Mouse (Mus musculus) neural tube, embryonic 13.5 days (tissue): Measurements from ENCODE around the gene Efcab11. TPM values are rescaled to one million over a fixed set of nuclear protein-coding genes. Genes with fewer than 3 reads are reported as not detected.

ENCODE experiments used
- ATAC-seq: fragments of 200-750 bp; cut with Nextera tagmentation; 2 replicates; pipeline ENCODE4 v1.8.0; 2017; ENCODE audit warnings: low read depth, mild to moderate bottlenecking, moderate TSS enrichment, moderate library complexity
- H3K27ac ChIP-seq: fragments of 300-500 bp; sonication (generic); replicated peaks from 2 replicates; pipeline ENCODE4 v1.5.1; 2015; ENCODE audit warnings: moderate library complexity, mild to moderate bottlenecking, inconsistent platforms
- H3K27me3 ChIP-seq: fragments of 300-500 bp; sonication (generic); 2 replicates; pipeline ENCODE4 v1.6.1; 2015; ENCODE audit warnings: mild to moderate bottlenecking, inconsistent platforms
- H3K36me3 ChIP-seq: fragments of 300-500 bp; sonication (generic); 2 replicates; pipeline ENCODE4 v1.6.1; 2015; ENCODE audit warnings: mild to moderate bottlenecking, inconsistent platforms
- H3K4me1 ChIP-seq: fragments of 300-500 bp; sonication (generic); replicated peaks from 2 replicates; pipeline ENCODE4 v1.6.1; 2015; ENCODE audit warnings: inconsistent platforms
- H3K4me2 ChIP-seq: fragments of 300-500 bp; sonication (generic); 2 replicates; pipeline ENCODE4 v1.6.1; 2015; ENCODE audit warnings: inconsistent platforms, mild to moderate bottlenecking, moderate library complexity
- H3K4me3 ChIP-seq: fragments of 300-500 bp; sonication (generic); 2 replicates; pipeline ENCODE4 v1.5.1; 2015; ENCODE audit warnings: mild to moderate bottlenecking, inconsistent platforms
- H3K9ac ChIP-seq: fragments of 300-500 bp; sonication (generic); 2 replicates; pipeline ENCODE4 v1.6.1; 2015; ENCODE audit warnings: moderate library complexity, mild to moderate bottlenecking, inconsistent platforms
- H3K9me3 ChIP-seq: fragments of 300-500 bp; sonication (generic); 2 replicates; pipeline ENCODE4 v1.6.1; 2016; ENCODE audit warnings: inconsistent platforms
- WGBS: fragments of 180-500 bp; shearing (Covaris S2); methylation state at CpG from one replicate; pipeline ENCODE4 v1.1.7; 2015; 5-methylcytosine and 5-hydroxymethylcytosine counted together
- polyA plus RNA-seq: library from polyadenylated mRNA; unstranded; fragments of >200 nt; fragmentation: Nextera tagmentation; extraction: Ambion mirVana; gene quantifications from 2 replicates; pipeline ENCODE4 v1.2.1, GENCODE M21; 2015

Gene Efcab11
- polyA plus RNA-seq, 1 experiment from 2014 or later, result 4.2 TPM

DNA sequence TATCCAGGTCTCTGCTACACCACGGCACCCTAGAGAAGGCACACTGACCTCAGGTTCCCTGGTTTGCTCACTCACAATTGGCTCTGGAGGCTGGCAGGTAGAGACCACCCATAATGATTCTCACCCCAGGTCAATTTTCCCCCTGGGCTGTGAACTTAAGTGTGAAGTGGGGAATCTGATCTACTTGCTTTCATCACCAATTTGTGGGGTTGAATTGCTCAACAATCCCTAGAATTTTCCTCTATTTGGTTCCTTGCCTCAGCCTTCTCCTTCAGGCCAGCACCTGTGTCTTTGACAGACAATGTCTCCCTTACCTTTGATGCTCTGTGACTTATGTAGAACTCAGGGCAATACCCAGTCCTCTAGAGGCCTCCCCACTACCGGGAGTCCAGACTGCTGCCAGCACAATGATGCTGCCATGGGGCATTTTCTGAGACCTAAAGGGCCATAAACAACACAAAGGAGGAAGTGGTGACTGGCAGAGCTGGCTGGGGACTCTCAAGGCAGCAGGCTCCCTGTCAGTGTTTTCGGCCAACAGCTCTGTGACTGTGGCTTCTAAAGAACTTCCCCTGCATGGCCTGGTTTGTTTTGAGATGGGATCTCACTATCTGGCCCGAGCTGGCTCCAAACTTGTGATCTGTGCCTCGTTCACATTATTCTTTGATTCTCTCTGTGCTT, 94.8 kb downstream of the Efcab11 start:
- Histone ChIP-seq H3K36me3 (no peaks in the 10 kb centered on the region), H3K27ac (no peak overlapping the region), H3K4me3 (no peak overlapping the region), H3K4me2 (no peak overlapping the region), H3K9ac (no peak overlapping the region), H3K4me1 (0 out of 2 replicates have a peak, but pooled peaks cover 5% of the 10 kb centered on the region), H3K9me3 (no peaks in the 10 kb centered on the region), H3K27me3 (no peaks in the 10 kb centered on the region)
- no peak for ATAC-seq
- WGBS, result 57% methylated on average over 5 of the region's 5 CpGs

DNA sequence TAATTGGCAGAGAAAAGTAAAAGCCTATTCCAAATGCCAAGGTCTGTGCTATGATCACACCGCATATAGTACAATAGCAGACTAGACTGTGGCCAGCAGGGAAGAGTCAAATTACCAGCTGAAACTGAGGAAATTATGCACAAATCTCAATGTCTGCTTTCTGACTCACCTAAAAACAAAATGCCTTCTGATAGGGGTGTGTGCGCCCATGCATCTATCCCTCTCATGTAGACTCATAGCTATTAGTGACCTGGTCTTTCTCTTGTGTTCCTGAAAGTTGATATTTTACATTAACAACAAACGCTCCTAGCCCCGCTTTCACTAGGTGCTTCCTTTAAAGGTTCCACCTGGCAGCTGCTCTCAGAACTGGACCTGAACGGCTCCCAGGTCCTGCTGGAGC, 102.5 kb downstream of the Efcab11 start:
- no peak for ATAC-seq
- Histone ChIP-seq H3K4me1 (peaks cover 1% of the 10 kb centered on the region), H3K36me3 (no peaks in the 10 kb centered on the region), H3K9me3 (no peaks in the 10 kb centered on the region), H3K9ac (no peak overlapping the region), H3K4me2 (no peak overlapping the region), H3K27me3 (no peaks in the 10 kb centered on the region), H3K27ac (no peak overlapping the region), H3K4me3 (no peak overlapping the region)
- 93% methylated on average over 5 of the region's 5 CpGs for WGBS

GRCm38 (mm10) chr12:99780396-99780795, 103.8 kb downstream of the Efcab11 start:
- no peak overlapping the region for H3K27ac ChIP-seq
- ATAC-seq, result no peak
- H3K36me3 ChIP-seq, result no peaks in the 10 kb centered on the region
- no peak overlapping the region for H3K4me3 ChIP-seq
- no peak overlapping the region for H3K9ac ChIP-seq
- H3K4me2 ChIP-seq, result no peak overlapping the region
- 81% methylated on average over 3 of the region's 3 CpGs for WGBS
- no peaks in the 10 kb centered on the region for H3K27me3 ChIP-seq
- peaks cover 9% of the 10 kb centered on the region for H3K4me1 ChIP-seq
- H3K9me3 ChIP-seq, result no peaks in the 10 kb centered on the region

DNA sequence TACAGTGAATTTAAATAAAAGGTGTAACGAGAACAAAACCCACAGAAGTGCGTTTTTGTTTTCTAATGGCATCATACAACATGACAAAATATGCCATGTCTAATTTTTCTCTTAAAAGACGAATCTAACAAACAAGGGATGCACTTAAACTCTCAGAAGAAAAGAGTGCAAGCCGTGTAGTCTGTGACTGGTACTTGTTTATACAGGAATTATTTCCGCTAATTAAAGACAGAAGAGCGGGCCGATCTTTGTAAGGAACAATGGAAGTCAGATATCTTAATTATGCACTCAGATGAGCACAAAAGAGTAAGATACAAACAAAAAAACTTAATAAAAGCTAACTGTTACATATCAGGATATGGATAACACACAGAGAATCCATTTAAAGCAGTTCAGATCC, 104.3 kb downstream of the Efcab11 start:
- Histone ChIP-seq H3K27me3 (no peaks in the 10 kb centered on the region), H3K4me3 (no peak overlapping the region), H3K4me2 (no peak overlapping the region), H3K4me1 (peaks cover 9% of the 10 kb centered on the region), H3K9ac (no peak overlapping the region), H3K36me3 (no peaks in the 10 kb centered on the region), H3K9me3 (no peaks in the 10 kb centered on the region), H3K27ac (no peak overlapping the region)
- 64% methylated on average over 7 of the region's 7 CpGs for WGBS
- no peak for ATAC-seq

DNA sequence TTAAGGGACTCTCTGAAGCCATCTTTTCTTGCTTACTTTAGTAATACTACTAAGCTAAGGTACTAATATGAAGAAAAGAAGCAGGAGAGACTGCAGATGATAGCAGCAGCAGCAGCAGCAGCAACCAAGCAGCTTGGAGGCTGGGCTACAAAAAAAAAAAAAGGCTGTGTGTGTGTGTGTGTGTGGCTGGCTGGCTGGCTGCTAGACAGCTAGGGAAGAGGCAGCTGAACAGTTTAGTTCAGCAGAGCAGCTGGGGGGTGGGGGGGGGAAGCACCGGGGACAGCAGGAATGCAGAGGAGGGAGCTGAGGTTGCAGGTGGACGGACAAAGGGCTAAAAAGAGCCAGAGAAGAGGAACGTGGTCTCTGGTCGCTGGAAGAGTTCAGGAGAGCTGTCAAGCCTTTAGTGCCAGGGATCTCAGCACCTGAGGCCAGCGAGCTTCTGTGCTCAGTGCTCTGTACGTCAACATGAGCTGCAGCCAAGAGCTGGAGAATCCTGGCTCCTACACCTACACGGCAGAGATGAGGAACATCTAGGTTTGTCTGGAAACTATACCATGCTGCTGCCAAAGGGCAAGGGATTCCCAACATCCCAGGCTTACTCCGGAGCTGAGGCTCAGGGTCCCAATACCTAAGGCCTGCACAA, 107.6 kb downstream of the Efcab11 start:
- Histone ChIP-seq H3K4me3 (no peak overlapping the region), H3K27ac (no peak overlapping the region)
- ATAC-seq, result no peak

DNA sequence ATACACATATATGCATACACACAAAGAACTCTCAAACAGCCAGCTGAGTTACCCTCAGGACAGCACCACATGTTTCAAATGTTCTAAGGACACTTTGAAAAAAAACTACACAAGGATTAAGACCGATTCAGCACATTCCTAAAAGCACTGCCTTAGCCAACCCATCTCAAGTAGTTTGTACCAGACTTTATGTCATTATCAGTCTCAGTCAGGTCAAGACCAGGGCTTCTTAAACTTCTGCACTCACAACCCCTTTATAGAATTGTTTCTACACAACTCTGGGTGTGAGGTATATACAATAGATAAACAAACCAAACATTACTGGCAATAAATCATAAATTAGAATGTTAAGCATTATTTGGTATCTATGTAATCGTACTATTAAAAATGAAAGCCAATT, 109.4 kb downstream of the Efcab11 start:
- ATAC-seq, result no peak
- peaks cover 9% of the 10 kb centered on the region for H3K4me1 ChIP-seq
- H3K4me3 ChIP-seq, result no peak overlapping the region
- H3K27me3 ChIP-seq, result no peaks in the 10 kb centered on the region
- WGBS, result 94% methylated on average over 2 of the region's 2 CpGs
- H3K27ac ChIP-seq, result no peak overlapping the region
- H3K9me3 ChIP-seq, result no peaks in the 10 kb centered on the region
- H3K4me2 ChIP-seq, result no peak overlapping the region
- H3K9ac ChIP-seq, result no peak overlapping the region
- no peaks in the 10 kb centered on the region for H3K36me3 ChIP-seq

More for the DNA sequence above, 107.6 kb downstream of the Efcab11 start:
- WGBS, result 63% methylated on average over 8 of the region's 8 CpGs
- Histone ChIP-seq H3K9me3 (no peaks in the 10 kb centered on the region), H3K27me3 (no peaks in the 10 kb centered on the region), H3K4me2 (no peak overlapping the region), H3K4me1 (peaks cover 9% of the 10 kb centered on the region), H3K9ac (no peak overlapping the region), H3K36me3 (no peaks in the 10 kb centered on the region)

DNA sequence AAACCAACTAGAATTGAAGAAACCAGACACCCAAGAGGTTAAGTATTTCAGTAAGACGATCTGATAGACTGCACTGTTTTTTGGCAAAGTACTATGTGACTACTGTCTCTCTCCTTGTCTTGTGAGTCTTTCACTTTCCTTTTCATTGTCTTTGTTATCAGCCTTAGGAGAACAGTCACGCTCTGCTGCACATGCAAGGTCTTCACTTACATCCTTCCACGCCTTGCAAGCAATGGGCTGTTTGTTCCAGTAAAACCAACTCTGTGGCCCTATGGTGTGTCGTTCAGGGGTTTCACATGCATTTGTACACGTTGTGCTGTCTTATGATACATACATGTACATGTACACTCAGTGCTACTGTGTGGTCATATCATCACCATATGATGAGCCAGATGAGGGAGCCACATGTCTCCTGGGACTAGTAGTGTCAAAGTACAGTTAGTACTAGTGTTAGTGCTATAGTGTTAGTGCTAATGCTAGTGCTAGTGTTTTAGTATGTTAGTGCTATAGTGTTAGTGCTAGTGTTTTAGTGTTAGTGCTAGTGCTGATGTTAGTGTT, 110.5 kb downstream of the Efcab11 start:
- Histone ChIP-seq H3K27me3 (no peaks in the 10 kb centered on the region), H3K4me3 (no peak overlapping the region), H3K36me3 (no peaks in the 10 kb centered on the region), H3K4me1 (peaks cover 9% of the 10 kb centered on the region), H3K27ac (no peak overlapping the region), H3K4me2 (no peak overlapping the region), H3K9me3 (no peaks in the 10 kb centered on the region), H3K9ac (no peak overlapping the region)
- no peak for ATAC-seq
- WGBS, result 73% methylated on average over 5 of the region's 5 CpGs

- H3K27me3 ChIP-seq, result no peaks in the 10 kb centered on the region
- no peak for ATAC-seq
- H3K4me3 ChIP-seq, result no peak overlapping the region
- H3K27ac ChIP-seq, result no peak overlapping the region
- H3K4me1 ChIP-seq, result 0 out of 2 replicates have a peak, but pooled peaks cover under 1% of the 10 kb centered on the region
- no peaks in the 10 kb centered on the region for H3K9me3 ChIP-seq
- no peak overlapping the region for H3K9ac ChIP-seq
- H3K4me2 ChIP-seq, result no peak overlapping the region
- no peaks in the 10 kb centered on the region for H3K36me3 ChIP-seq
- WGBS, result 91% methylated on average over 7 of the region's 7 CpGs
Observed at GRCm38 (mm10) chr12:99771018-99771417, 113.2 kb downstream of the Efcab11 start.

GRCm38 (mm10) chr12:99769626-99770025, 114.6 kb downstream of the Efcab11 start:
- Histone ChIP-seq H3K9me3 (no peaks in the 10 kb centered on the region), H3K4me2 (no peak overlapping the region), H3K36me3 (no peaks in the 10 kb centered on the region), H3K27me3 (no peaks in the 10 kb centered on the region), H3K9ac (no peak overlapping the region), H3K4me1 (no peaks in the 10 kb centered on the region), H3K27ac (no peak overlapping the region), H3K4me3 (no peak overlapping the region)
- WGBS, result 87% methylated on average over 3 of the region's 3 CpGs
- no peak for ATAC-seq

DNA sequence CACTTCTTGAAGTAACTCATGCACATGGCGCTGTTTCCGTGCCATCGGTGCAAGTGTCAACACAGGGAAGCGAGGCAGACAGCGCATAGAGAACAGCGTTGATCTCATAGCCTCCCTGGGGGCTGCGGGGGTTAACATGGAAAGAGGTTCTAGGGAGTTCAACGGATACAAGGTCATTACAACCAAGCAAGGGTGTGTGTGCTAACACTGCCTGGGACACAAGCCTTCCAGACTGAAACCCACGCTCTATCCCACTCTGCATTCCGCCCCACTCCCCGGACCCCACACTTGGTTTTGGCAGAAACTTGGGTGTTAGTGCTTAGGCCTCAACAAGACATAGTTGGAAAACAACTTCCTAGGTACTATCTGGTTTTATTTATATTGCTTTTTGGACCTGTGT, 116.5 kb downstream of the Efcab11 start:
- no peak for ATAC-seq
- no peaks in the 10 kb centered on the region for H3K36me3 ChIP-seq
- no peak overlapping the region for H3K9ac ChIP-seq
- H3K27ac ChIP-seq, result no peak overlapping the region
- 90% methylated on average over 11 of the region's 11 CpGs for WGBS
- H3K4me3 ChIP-seq, result no peak overlapping the region
- H3K4me1 ChIP-seq, result no peaks in the 10 kb centered on the region
- H3K4me2 ChIP-seq, result no peak overlapping the region
- H3K9me3 ChIP-seq, result no peaks in the 10 kb centered on the region
- no peaks in the 10 kb centered on the region for H3K27me3 ChIP-seq

DNA sequence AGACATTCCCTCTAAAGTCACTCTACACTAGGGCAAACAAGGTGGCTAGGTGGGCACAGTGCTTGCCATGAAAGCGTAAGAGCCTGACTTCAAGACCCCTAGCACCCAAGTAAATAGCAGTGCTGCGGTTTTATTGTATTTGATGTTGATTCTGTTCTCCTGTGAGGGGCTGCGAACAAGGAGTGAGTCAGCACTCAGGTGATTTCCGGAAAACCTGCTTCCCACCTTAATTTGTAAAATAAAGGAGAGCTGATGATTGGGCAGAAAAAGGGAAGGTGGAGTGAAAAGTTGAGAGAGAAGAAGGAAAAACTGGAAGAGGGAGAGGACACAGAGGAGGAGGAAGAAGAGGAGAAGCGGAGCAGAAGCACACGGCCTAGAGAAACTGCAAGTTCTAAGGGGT, 118.3 kb downstream of the Efcab11 start:
- H3K36me3 ChIP-seq, result no peaks in the 10 kb centered on the region
- no peak overlapping the region for H3K4me2 ChIP-seq
- ATAC-seq, result no peak
- H3K27ac ChIP-seq, result no peak overlapping the region
- no peaks in the 10 kb centered on the region for H3K27me3 ChIP-seq
- H3K4me1 ChIP-seq, result no peaks in the 10 kb centered on the region
- WGBS, result 86% methylated on average over 6 of the region's 6 CpGs
- no peak overlapping the region for H3K4me3 ChIP-seq
- no peaks in the 10 kb centered on the region for H3K9me3 ChIP-seq
- H3K9ac ChIP-seq, result no peak overlapping the region

- Histone ChIP-seq H3K9me3 (no peaks in the 10 kb centered on the region), H3K9ac (no peak overlapping the region), H3K4me1 (no peaks in the 10 kb centered on the region), H3K27ac (no peak overlapping the region), H3K4me3 (no peak overlapping the region), H3K4me2 (no peak overlapping the region), H3K36me3 (no peaks in the 10 kb centered on the region), H3K27me3 (no peaks in the 10 kb centered on the region)
- WGBS, result 81% methylated on average over 3 of the region's 3 CpGs
- no peak for ATAC-seq
Observed at GRCm38 (mm10) chr12:99764053-99764452, 120.2 kb downstream of the Efcab11 start.
